Mouse (Mus musculus): ENCODE results near the gene Bdh2. TPM values are rescaled to one million over a fixed set of nuclear protein-coding genes. Genes with fewer than 3 reads are reported as not detected.

The Bdh2 gene
- polyA plus RNA-seq, 1 experiment from 2014 or later = 4.7 TPM

- no peak for ATAC-seq (ENCODE audit: low FRiP score)
- no peaks in the 10 kb centered on the region for H3K9me3 ChIP-seq
- H3K27ac ChIP-seq = no peak overlapping the region
- H3K27me3 ChIP-seq = no peaks in the 10 kb centered on the region
- no peak overlapping the region for H3K4me2 ChIP-seq
- 30% methylated on average over 4 of the region's 4 CpGs for WGBS
- H3K36me3 ChIP-seq (replicated peaks) = no peaks in the 10 kb centered on the region
- no peak overlapping the region for H3K4me3 ChIP-seq (replicated peaks)
- H3K4me1 ChIP-seq = no peaks in the 10 kb centered on the region
- H3K9ac ChIP-seq = no peak overlapping the region
Measured at GRCm38 (mm10) chr3:135333763-135334162, 52.7 kb downstream of the Bdh2 start.

- Histone ChIP-seq H3K36me3 (replicated peaks) (no peaks in the 10 kb centered on the region), H3K4me2 (no peak within 1 kb of the TSS), H3K27me3 (no peaks in the 10 kb centered on the region), H3K4me3 (replicated peaks) (no peak within 1 kb of the TSS), H3K27ac (no peak within 1 kb of the TSS), H3K4me1 (no peaks in the 10 kb centered on the region), H3K9me3 (no peaks in the 10 kb centered on the region), H3K9ac (no peak within 1 kb of the TSS)
- 85% methylated on average over 14 of the region's 14 CpGs for WGBS
- ATAC-seq (ENCODE audit: low FRiP score) = no peak
Measured at GRCm38 (mm10) chr3:135347739-135348264, 66.8 kb downstream of the Bdh2 start, which contains the start of gene Slc9b1. Slc9b1 (plus strand) TSS chr3:135348029.

- Histone ChIP-seq H3K9ac (no peak overlapping the region), H3K27ac (no peak overlapping the region), H3K4me3 (replicated peaks) (no peak overlapping the region), H3K36me3 (replicated peaks) (no peaks in the 10 kb centered on the region), H3K27me3 (no peaks in the 10 kb centered on the region), H3K4me2 (no peak overlapping the region), H3K9me3 (no peaks in the 10 kb centered on the region), H3K4me1 (no peaks in the 10 kb centered on the region)
- ATAC-seq (ENCODE audit: low FRiP score) = no peak
Measured at GRCm38 (mm10) chr3:135349022-135349421, 68.0 kb downstream of the Bdh2 start.

- 95% methylated on average over 3 of the region's 3 CpGs for WGBS
Measured at GRCm38 (mm10) chr3:135351857-135352256, 70.8 kb downstream of the Bdh2 start.

More at GRCm38 (mm10) chr3:135351857-135352256, 70.8 kb downstream of the Bdh2 start:
- ATAC-seq (ENCODE audit: low FRiP score) = no peak
- H3K27me3 ChIP-seq = no peaks in the 10 kb centered on the region
- no peak overlapping the region for H3K4me3 ChIP-seq (replicated peaks)
- H3K9me3 ChIP-seq = no peaks in the 10 kb centered on the region
- no peaks in the 10 kb centered on the region for H3K36me3 ChIP-seq (replicated peaks)
- no peak overlapping the region for H3K9ac ChIP-seq
- H3K4me2 ChIP-seq = no peak overlapping the region
- no peak overlapping the region for H3K27ac ChIP-seq
- H3K4me1 ChIP-seq = no peaks in the 10 kb centered on the region

Other genes with a start within 250 kb of the Bdh2 start
- gene Cenpe, start 68.7 kb upstream of the Bdh2 start, polyA plus RNA-seq (2016; fragmentation: Nextera tagmentation; extraction: Ambion mirVana) = 43.0 and 45.3 TPM in 2 replicates
- gene Slc9b2, start 26.5 kb downstream of the Bdh2 start, polyA plus RNA-seq (2016; fragmentation: Nextera tagmentation; extraction: Ambion mirVana) = 2.1 and 4.3 TPM in 2 replicates
- 0.31 TPM in 1 of 2 replicates, not detected in the other for gene Slc9b1, start 66.8 kb downstream of the Bdh2 start, polyA plus RNA-seq (2016; fragmentation: Nextera tagmentation; extraction: Ambion mirVana)
- 92.3 and 93.0 TPM in 2 replicates for gene Cisd2, start 142.7 kb downstream of the Bdh2 start, polyA plus RNA-seq (2016; fragmentation: Nextera tagmentation; extraction: Ambion mirVana)
- 519 and 542 TPM in 2 replicates for gene Ube2d3, start 156.9 kb downstream of the Bdh2 start, polyA plus RNA-seq (2016; fragmentation: Nextera tagmentation; extraction: Ambion mirVana)
- gene Manba, start 204.4 kb downstream of the Bdh2 start, polyA plus RNA-seq (2016; fragmentation: Nextera tagmentation; extraction: Ambion mirVana) = 3.6 and 4.6 TPM in 2 replicates

All from forebrain, embryonic 12.5 days (tissue).